In the genomic region with DNA sequence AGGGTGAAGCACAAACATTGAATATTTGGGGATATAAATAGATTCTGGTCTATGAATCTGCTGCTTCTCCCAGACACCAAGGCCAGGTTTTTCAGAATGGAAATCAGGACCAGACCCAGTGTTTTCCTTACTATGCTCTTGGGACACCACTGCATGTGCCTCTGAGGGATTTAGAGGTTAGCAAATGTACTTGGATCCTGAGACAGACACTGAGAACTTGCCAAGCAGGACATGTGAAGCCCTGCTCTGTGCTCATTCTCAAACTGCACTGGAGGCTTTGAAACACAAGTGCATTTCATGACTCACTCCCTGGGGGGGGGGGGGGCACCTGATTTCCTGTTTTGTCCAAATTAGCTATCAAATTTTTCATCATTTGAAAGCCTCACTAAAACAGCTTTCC, we compare ENCODE assay signal across 11 mouse cellular contexts. TPM values are rescaled to one million over a fixed set of nuclear protein-coding genes. Genes with fewer than 3 reads are reported as not detected.
DNase-seq lines count a peak whose midpoint lies in the region.
"Had no signal": no experiment of that assay in that cellular context is flagged by ENCODE, and none has a peak within 500 bp of the region (broad histone marks: within the 10 kb centered on the region; RNA-seq: fewer than 3 reads in every experiment).

No protein-coding gene starts in this region.

- no peak overlapping the region for H3K4me3 ChIP-seq in limb, embryonic 10.5 days
- H3K4me3 ChIP-seq: left cerebral cortex, adult 2 months; liver, embryonic 15.5 days had no signal

- H3K9me3 ChIP-seq in limb, embryonic 10.5 days (replicated peaks): no peaks in the 10 kb centered on the region
- H3K9me3 ChIP-seq: liver, embryonic 15.5 days had no signal

- no peaks in the 10 kb centered on the region for H3K36me3 ChIP-seq in limb, embryonic 10.5 days
- H3K36me3 ChIP-seq: liver, embryonic 15.5 days had no signal

- no peak overlapping the region for H3K27ac ChIP-seq in limb, embryonic 10.5 days
- H3K27ac ChIP-seq: left cerebral cortex, adult 2 months; liver, embryonic 15.5 days had no signal

- no peaks in the 10 kb centered on the region; the same call in 1 of the 2 replicates for H3K4me1 ChIP-seq in limb, embryonic 10.5 days
- H3K4me1 ChIP-seq: liver, embryonic 15.5 days had no signal

- DNase-seq in embryo, embryonic 11 days: peak; percentile 1
- DNase-seq in embryo, embryonic 10.5 days (ENCODE audit: low spot score): no peak
- DNase-seq in testis, postnatal 14 days (ENCODE audit: low spot score): peak; percentile 4
- DNase-seq in testis, postnatal 10 days (ENCODE audit: low spot score): no peak
- peak; percentile 28 for DNase-seq in limb, embryonic 10.5 days (ENCODE audit: low spot score)
- DNase-seq in thymus, postnatal 14 days: no peak
- DNase-seq in thymus, postnatal 4 days: no peak
- DNase-seq in c-Kit-positive CD71-positive TER-119-positive erythroid progenitor cells, embryonic 14.5 days (ENCODE audit: low spot score): no peak
- DNase-seq: cerebellum, postnatal 10 days had no signal

- H3K27me3 ChIP-seq in limb, embryonic 10.5 days (ENCODE audit: low read depth, poor library complexity, severe bottlenecking): peaks cover 65% of the 10 kb centered on the region
- H3K27me3 ChIP-seq: liver, embryonic 15.5 days had no signal

RNA-seq across cellular contexts. Expression of gene Rnf138rt1, which starts 37.5 kb away (rescaled TPM):
- not detected in 2 replicates for polyA plus RNA-seq in limb, embryonic 10.5 days (2016; fragmentation: Nextera tagmentation; extraction: Ambion mirVana)

Comparison
In these comparisons a context has a peak if more than half of its experiments do, and no peak if none do; other contexts are left out.
1. DNase-seq: peak in embryo, embryonic 11 days (single experiment), testis, postnatal 14 days (single experiment) and limb, embryonic 10.5 days (single experiment); none in embryo, embryonic 10.5 days (single experiment), testis, postnatal 10 days (single experiment), thymus, postnatal 14 days (single experiment), thymus, postnatal 4 days (single experiment) and c-Kit-positive CD71-positive TER-119-positive erythroid progenitor cells, embryonic 14.5 days (single experiment).